Mouse (Mus musculus): ENCODE measurements at regions not wholly inside any gene's neighbourhood (a gene's known extent, or its start where the extent isn't known, plus 50 kb on each side); places are given as distances from the start of the nearest gene placed in this dataset.

- H3K27me3 ChIP-seq (ENCODE audit: control insufficient read depth, insufficient read depth, low read length) = no peaks in the 10 kb centered on the region
- ATAC-seq (ENCODE audit: insufficient read depth) = no peak
- WGBS (ENCODE audit: insufficient replicate concordance) = 63% methylated on average over 11 of the region's 11 CpGs
These were observed 174.8 kb downstream of the Sox2 start for GRCm38 (mm10) chr3:34825036-34825435.

DNA sequence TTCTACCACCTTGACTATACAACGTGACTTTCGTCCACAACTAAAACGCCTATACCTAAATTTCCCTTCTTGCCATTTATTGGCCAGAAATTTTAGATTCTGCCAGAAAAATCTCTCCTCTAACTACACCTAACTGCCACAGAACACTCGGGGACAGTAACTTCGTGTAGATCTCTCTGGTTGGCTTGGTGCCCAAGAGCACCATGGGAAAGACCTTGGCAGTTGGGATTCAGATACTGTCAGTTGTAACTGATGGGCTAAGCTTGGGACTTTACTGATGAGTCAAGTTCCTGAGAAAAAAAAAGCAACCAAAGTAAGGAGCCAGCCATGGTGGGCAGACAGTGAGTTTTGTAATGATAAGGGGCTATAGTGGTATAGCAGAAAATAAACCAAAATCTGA is 176.2 kb downstream of the Sox2 start:
- WGBS (ENCODE audit: insufficient replicate concordance) = 66% methylated on average over 5 of the region's 5 CpGs
- ATAC-seq (ENCODE audit: insufficient read depth) (no peak), DNase-seq (ENCODE audit: low read depth in 3 of 3, low spot score in 3 of 3) (no peak)

More at GRCm38 (mm10) chr3:34825036-34825435, 174.8 kb downstream of the Sox2 start:
- no peak overlapping the region for H3K4me3 ChIP-seq (ENCODE audit: insufficient read depth in 1 of 2, low read depth in 2 of 2, low read length in 2 of 2)
- H3K27ac ChIP-seq = no peak overlapping the region
- H3K9ac ChIP-seq (replicated peaks) = no peak overlapping the region
- no peaks in the 10 kb centered on the region for H3K4me1 ChIP-seq (replicated peaks; ENCODE audit: control insufficient read depth in 2 of 2, insufficient read depth in 2 of 2, low read length in 1 of 2)
- DNase-seq (ENCODE audit: low read depth in 3 of 3, low spot score in 3 of 3) = no peak
- H3K4me2 ChIP-seq (ENCODE audit: low read depth) = no peak overlapping the region
- no peaks in the 10 kb centered on the region for H3K9me3 ChIP-seq (ENCODE audit: control insufficient read depth, low read length)
- no peaks in the 10 kb centered on the region for H3K36me3 ChIP-seq (replicated peaks; ENCODE audit: control insufficient read depth, insufficient read depth, low read depth)
- TF ChIP-seq EP300 (IDR thresholded peaks at IDR 0.05; ENCODE audit: low read depth) (no peak), CTCF (IDR thresholded peaks at IDR 0.05; ENCODE audit: low read depth) (no peak)

DNA sequence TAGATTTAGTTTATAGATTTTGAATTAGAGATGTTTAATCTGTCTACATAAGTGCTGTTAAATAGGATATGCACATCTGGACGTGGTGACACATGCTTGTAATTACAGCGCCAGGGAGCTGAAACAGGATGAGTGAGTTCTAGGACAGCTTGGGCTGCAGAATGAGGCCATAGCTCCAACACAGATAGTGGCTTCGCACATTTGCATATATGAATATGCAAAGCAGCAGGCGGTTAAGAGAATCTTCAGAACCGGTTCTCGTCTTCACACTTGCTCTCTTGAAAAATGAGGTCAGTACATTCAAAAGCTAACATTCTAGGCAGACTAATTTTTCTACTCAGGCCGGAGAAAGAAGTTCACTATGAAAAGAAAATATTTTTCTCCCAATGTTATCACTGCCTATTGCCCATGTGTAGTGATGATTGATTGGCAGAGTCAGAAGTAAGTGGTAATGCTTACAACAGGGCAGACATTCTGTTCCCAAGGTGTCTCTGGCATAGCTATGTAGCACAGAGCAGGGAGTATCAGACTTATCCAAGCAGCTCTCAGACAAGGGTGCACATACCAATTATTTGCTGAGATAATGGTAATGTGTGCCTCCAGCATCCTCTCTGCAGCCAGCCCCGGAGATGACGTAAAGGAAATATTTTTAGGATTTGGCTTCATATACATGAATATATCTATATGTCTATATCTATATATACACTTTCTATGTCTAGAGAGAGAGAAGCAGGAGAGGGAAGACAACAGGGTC is 178.4 kb downstream of the Sox2 start:
- Histone ChIP-seq H3K27ac (no peak overlapping the region), H3K9ac (replicated peaks) (no peak overlapping the region), H3K4me2 (ENCODE audit: low read depth) (no peak overlapping the region), H3K9me3 (ENCODE audit: control insufficient read depth, low read length) (no peaks in the 10 kb centered on the region), H3K4me3 (ENCODE audit: insufficient read depth in 1 of 2, low read depth in 2 of 2, low read length in 2 of 2) (no peak overlapping the region), H3K36me3 (replicated peaks; ENCODE audit: control insufficient read depth, insufficient read depth, low read depth) (no peaks in the 10 kb centered on the region), H3K4me1 (replicated peaks; ENCODE audit: control insufficient read depth in 2 of 2, insufficient read depth in 2 of 2, low read length in 1 of 2) (no peaks in the 10 kb centered on the region), H3K27me3 (ENCODE audit: control insufficient read depth, insufficient read depth, low read length) (no peaks in the 10 kb centered on the region)
- 58% methylated on average over 9 of the region's 9 CpGs for WGBS (ENCODE audit: insufficient replicate concordance)
- DNase-seq (ENCODE audit: low read depth in 3 of 3, low spot score in 3 of 3) (no peak), ATAC-seq (ENCODE audit: insufficient read depth) (no peak)
- no peak for TF ChIP-seq CTCF (IDR thresholded peaks at IDR 0.05; ENCODE audit: low read depth)
- TF ChIP-seq EP300 (IDR thresholded peaks at IDR 0.05; ENCODE audit: low read depth) = no peak

More for the DNA sequence above, 176.2 kb downstream of the Sox2 start:
- Histone ChIP-seq H3K4me2 (ENCODE audit: low read depth) (no peak overlapping the region), H3K9me3 (ENCODE audit: control insufficient read depth, low read length) (no peaks in the 10 kb centered on the region), H3K4me1 (replicated peaks; ENCODE audit: control insufficient read depth in 2 of 2, insufficient read depth in 2 of 2, low read length in 1 of 2) (no peaks in the 10 kb centered on the region), H3K36me3 (replicated peaks; ENCODE audit: control insufficient read depth, insufficient read depth, low read depth) (no peaks in the 10 kb centered on the region), H3K4me3 (ENCODE audit: insufficient read depth in 1 of 2, low read depth in 2 of 2, low read length in 2 of 2) (no peak overlapping the region), H3K9ac (replicated peaks) (no peak overlapping the region), H3K27ac (no peak overlapping the region), H3K27me3 (ENCODE audit: control insufficient read depth, insufficient read depth, low read length) (no peaks in the 10 kb centered on the region)
- TF ChIP-seq EP300 (IDR thresholded peaks at IDR 0.05; ENCODE audit: low read depth) (no peak), CTCF (IDR thresholded peaks at IDR 0.05; ENCODE audit: low read depth) (no peak)

GRCm38 (mm10) chr3:34836741-34837267 is 186.6 kb downstream of the Sox2 start:
- H3K9me3 ChIP-seq (ENCODE audit: control insufficient read depth, low read length) = no peaks in the 10 kb centered on the region
- ATAC-seq (ENCODE audit: insufficient read depth) (no peak), DNase-seq (ENCODE audit: low read depth in 3 of 3, low spot score in 3 of 3) (no peak)
- no peak overlapping the region for H3K4me2 ChIP-seq (ENCODE audit: low read depth)
- TF ChIP-seq EP300 (IDR thresholded peaks at IDR 0.05; ENCODE audit: low read depth) = no peak
- no peak for TF ChIP-seq CTCF (IDR thresholded peaks at IDR 0.05; ENCODE audit: low read depth)
- H3K36me3 ChIP-seq (replicated peaks; ENCODE audit: control insufficient read depth, insufficient read depth, low read depth) = no peaks in the 10 kb centered on the region
- no peak overlapping the region for H3K9ac ChIP-seq (replicated peaks)
- H3K4me1 ChIP-seq (replicated peaks; ENCODE audit: control insufficient read depth in 2 of 2, insufficient read depth in 2 of 2, low read length in 1 of 2) = no peaks in the 10 kb centered on the region
- no peak overlapping the region for H3K4me3 ChIP-seq (ENCODE audit: insufficient read depth in 1 of 2, low read depth in 2 of 2, low read length in 2 of 2)
- WGBS (ENCODE audit: insufficient replicate concordance) = 57% methylated on average over 8 of the region's 8 CpGs
- no peak overlapping the region for H3K27ac ChIP-seq
- H3K27me3 ChIP-seq (ENCODE audit: control insufficient read depth, insufficient read depth, low read length) = no peaks in the 10 kb centered on the region

GRCm38 (mm10) chr3:34837644-34838332 is 187.6 kb downstream of the Sox2 start:
- Histone ChIP-seq H3K27me3 (ENCODE audit: control insufficient read depth, insufficient read depth, low read length) (no peaks in the 10 kb centered on the region), H3K36me3 (replicated peaks; ENCODE audit: control insufficient read depth, insufficient read depth, low read depth) (no peaks in the 10 kb centered on the region), H3K9me3 (ENCODE audit: control insufficient read depth, low read length) (no peaks in the 10 kb centered on the region), H3K4me3 (ENCODE audit: insufficient read depth in 1 of 2, low read depth in 2 of 2, low read length in 2 of 2) (no peak overlapping the region), H3K4me2 (ENCODE audit: low read depth) (no peak overlapping the region), H3K4me1 (replicated peaks; ENCODE audit: control insufficient read depth in 2 of 2, insufficient read depth in 2 of 2, low read length in 1 of 2) (no peaks in the 10 kb centered on the region), H3K27ac (no peak overlapping the region), H3K9ac (replicated peaks) (no peak overlapping the region)
- DNase-seq (ENCODE audit: low read depth in 3 of 3, low spot score in 3 of 3) (no peak), ATAC-seq (ENCODE audit: insufficient read depth) (no peak)
- TF ChIP-seq CTCF (IDR thresholded peaks at IDR 0.05; ENCODE audit: low read depth) = no peak
- 59% methylated on average over 11 of the region's 11 CpGs for WGBS (ENCODE audit: insufficient replicate concordance)

Data from liver, embryonic 14.5 days (tissue).